Mouse (Mus musculus): ENCODE results near the gene Snx3. TPM values are rescaled to one million over a fixed set of nuclear protein-coding genes. Genes with fewer than 3 reads are reported as not detected.
A peak's percentile ranks its signal among the peaks of the same experiment; 100 is the strongest.

Snx3 gene
- polyA plus RNA-seq, 1 experiment from 2014 or later: 339 TPM

DNA sequence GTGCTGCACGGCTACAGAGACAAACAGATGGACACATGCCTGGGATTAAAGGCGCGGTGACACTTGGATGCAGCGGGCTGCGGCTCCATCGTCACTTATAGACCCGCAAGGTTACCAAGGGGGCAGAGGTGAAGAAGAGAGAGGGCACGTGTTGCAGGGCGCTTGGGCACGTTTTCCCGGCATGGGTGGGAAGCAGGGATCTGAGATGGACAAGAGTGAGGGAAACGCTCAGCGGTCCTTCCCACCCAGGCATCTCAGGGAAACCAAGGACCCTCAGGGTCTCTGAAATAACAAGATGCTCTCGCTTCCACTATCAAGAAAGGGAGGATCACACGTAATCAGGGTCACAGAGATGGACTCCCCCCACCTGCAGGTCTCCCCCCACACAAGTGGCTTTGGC, 71.1 kb downstream of the Snx3 start:
- H3K27ac ChIP-seq: no peak overlapping the region
- no peaks in the 10 kb centered on the region for H3K36me3 ChIP-seq
- WGBS: 2% methylated on average over 15 of the region's 15 CpGs
- peaks cover 5% of the 10 kb centered on the region; the same call in 1 of the 2 replicates for H3K4me1 ChIP-seq
- H3K27me3 ChIP-seq (ENCODE audit: insufficient read depth, poor library complexity, severe bottlenecking): peaks cover 99% of the 10 kb centered on the region
- peak overlapping the region; percentile 18; the same call in 1 of the 2 replicates for H3K4me3 ChIP-seq
- no peak for DNase-seq (ENCODE audit: low spot score)
- H3K9me3 ChIP-seq: no peaks in the 10 kb centered on the region

DNA sequence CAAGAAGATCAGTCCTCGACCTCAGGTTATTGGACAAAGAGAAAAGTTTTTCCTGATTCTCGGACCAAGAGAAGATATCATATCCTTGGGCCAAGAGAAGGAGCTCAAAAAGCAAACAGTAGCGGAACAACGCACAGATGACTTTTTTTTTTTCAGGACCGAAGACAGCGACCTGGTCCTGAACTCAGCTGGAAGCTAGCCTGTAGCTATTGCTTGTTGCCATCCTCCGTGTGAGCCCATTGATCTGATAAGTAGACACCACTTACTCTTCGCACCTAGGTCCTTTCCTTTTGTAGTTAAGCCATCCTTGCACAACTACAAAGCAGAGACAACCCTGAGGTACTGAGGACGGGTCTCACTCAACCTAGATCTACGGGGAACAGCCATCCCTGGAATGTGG, 72.8 kb downstream of the Snx3 start:
- Histone ChIP-seq H3K9me3 (no peaks in the 10 kb centered on the region), H3K4me1 (peaks cover 9% of the 10 kb centered on the region), H3K27ac (no peak overlapping the region), H3K27me3 (ENCODE audit: insufficient read depth, poor library complexity, severe bottlenecking) (peaks cover 99% of the 10 kb centered on the region), H3K4me3 (no peak overlapping the region), H3K36me3 (no peaks in the 10 kb centered on the region)
- WGBS: 3% methylated on average over 10 of the region's 10 CpGs
- no peak for DNase-seq (ENCODE audit: low spot score)

DNA sequence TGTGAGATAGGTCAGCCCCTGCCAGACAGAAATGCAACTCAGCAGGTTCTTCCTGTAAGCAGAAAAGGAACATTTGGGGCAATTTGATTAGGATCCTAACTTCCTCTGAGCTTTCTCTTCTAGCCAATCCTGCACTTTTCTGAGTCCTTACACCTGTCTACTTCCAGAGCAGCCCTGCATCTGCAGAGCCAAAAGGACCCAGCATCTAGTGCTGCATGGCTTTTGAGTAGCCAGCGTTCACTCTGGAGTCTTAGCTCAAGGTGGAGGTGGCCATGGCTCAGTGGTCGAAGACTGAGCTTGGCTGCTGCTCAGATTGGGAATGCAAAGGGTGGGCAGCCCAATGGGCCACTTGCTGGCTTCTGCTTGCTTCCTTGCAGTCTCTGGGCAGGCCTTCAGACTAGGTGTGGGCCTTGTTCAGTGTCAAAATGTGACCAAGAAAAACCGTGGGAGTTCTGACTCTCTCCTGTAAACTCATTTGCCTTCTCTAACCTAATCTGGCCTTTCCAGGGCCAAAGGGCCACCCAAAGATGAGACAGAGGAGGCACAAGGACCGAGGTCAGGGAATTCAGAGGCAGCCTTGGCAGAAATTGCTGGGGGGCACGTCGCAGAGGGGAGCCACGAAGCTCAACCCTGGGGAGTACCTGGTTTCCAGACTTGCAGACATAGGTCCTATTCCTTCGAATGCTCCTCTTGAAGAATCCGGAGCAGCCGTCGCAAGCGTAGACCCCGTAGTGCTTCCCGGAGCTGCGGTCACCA, 75.9 kb downstream of the Snx3 start:
- no peak overlapping the region for H3K4me3 ChIP-seq
- 1% methylated on average over 15 of the region's 15 CpGs for WGBS

GRCm38 (mm10) chr10:42578281-42578675, 76.4 kb downstream of the Snx3 start:
- no peak for DNase-seq (ENCODE audit: low spot score)
- H3K4me1 ChIP-seq: peaks cover 28% of the 10 kb centered on the region
- H3K27ac ChIP-seq: no peak overlapping the region
- 1% methylated on average over 15 of the region's 15 CpGs for WGBS
- no peaks in the 10 kb centered on the region for H3K36me3 ChIP-seq
- no peaks in the 10 kb centered on the region for H3K9me3 ChIP-seq
- peaks cover 98% of the 10 kb centered on the region for H3K27me3 ChIP-seq (ENCODE audit: insufficient read depth, poor library complexity, severe bottlenecking)
- H3K4me3 ChIP-seq: no peak overlapping the region

More for the DNA sequence above, 75.9 kb downstream of the Snx3 start:
- H3K36me3 ChIP-seq: no peaks in the 10 kb centered on the region
- peaks cover 25% of the 10 kb centered on the region for H3K4me1 ChIP-seq
- H3K9me3 ChIP-seq: no peaks in the 10 kb centered on the region
- H3K27me3 ChIP-seq (ENCODE audit: insufficient read depth, poor library complexity, severe bottlenecking): peaks cover 98% of the 10 kb centered on the region
- H3K27ac ChIP-seq: no peak overlapping the region
- DNase-seq (ENCODE audit: low spot score): no peak

DNA sequence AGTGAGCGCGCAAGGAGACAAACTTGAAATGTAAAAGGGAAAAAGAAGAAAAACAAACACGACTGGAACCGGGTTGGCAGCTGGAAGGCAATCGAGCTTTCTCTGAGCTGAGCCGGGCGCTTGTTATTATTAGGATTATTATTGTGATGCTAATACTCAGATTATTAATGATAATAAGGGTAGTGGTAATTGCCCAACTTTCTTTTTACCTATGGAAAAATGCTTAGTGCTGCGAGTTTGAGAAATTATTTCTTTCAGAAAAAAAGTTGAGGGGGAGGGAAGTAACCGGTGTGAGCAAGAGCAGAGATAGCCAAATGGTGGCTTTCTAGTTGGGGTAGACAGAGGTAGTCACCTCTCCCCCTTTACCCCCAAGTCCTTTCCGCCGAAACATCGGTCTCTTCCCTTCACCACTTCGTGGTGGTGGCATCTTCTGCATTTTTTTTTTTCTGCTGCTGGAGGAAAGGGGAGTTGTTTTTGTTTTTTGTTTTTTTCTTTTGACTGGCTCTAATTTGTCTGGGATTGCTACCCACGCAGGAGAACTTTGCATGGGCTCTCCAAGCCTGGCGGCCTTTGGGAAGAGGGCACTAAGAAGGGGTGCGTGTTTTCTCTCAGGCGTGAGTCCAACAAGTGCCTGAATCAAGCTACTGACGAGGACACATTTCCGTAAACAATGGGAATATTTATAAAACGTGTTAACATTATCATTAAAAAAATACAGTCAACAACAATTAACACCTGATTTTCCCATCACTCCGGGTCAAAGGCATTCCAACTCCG, 77.1 kb downstream of the Snx3 start:
- Histone ChIP-seq H3K36me3 (no peaks in the 10 kb centered on the region), H3K27me3 (ENCODE audit: insufficient read depth, poor library complexity, severe bottlenecking) (peaks cover 98% of the 10 kb centered on the region), H3K9me3 (no peaks in the 10 kb centered on the region), H3K4me1 (peaks cover 34% of the 10 kb centered on the region), H3K4me3 (peak overlapping the region; percentile 47), H3K27ac (no peak overlapping the region)
- no peak for DNase-seq (ENCODE audit: low spot score)
- under 1% methylated on average over 22 of the region's 22 CpGs for whole genome bisulfite sequencing

GRCm38 (mm10) chr10:42579475-42580130, 77.8 kb downstream of the Snx3 start:
- Histone ChIP-seq H3K9me3 (no peaks in the 10 kb centered on the region), H3K36me3 (no peaks in the 10 kb centered on the region), H3K4me1 (peaks cover 41% of the 10 kb centered on the region), H3K27me3 (ENCODE audit: insufficient read depth, poor library complexity, severe bottlenecking) (peaks cover 98% of the 10 kb centered on the region), H3K27ac (no peak overlapping the region), H3K4me3 (peak overlapping the region; percentile 47)
- no peak for DNase-seq (ENCODE audit: low spot score)
- whole genome bisulfite sequencing: under 1% methylated on average over 41 of the region's 41 CpGs

GRCm38 (mm10) chr10:42580131-42580950, 78.5 kb downstream of the Snx3 start:
- Histone ChIP-seq H3K36me3 (no peaks in the 10 kb centered on the region), H3K9me3 (no peaks in the 10 kb centered on the region), H3K27me3 (ENCODE audit: insufficient read depth, poor library complexity, severe bottlenecking) (peaks cover 98% of the 10 kb centered on the region), H3K27ac (no peak overlapping the region), H3K4me3 (peak overlapping the region; percentile 47), H3K4me1 (peaks cover 43% of the 10 kb centered on the region)
- DNase-seq (ENCODE audit: low spot score): no peak
- under 1% methylated on average over 29 of the region's 29 CpGs for WGBS

DNA sequence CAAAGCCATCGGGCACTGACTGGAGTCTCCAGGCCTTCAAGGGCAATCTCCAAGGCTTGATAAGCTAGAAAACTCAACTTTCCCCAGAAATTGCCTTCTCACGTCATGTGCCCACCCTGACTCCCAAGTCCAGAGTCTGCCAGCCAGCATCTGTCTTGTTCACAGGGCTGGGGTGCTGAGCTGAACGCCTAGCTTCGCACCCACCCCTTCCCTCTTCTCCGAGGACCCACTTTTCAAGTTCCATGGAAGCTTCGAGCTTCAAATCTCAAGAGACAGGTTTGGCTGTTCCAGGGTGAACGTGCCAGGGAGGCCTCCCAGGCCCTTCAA, 79.1 kb downstream of the Snx3 start:
- no peak for DNase-seq (ENCODE audit: low spot score)
- Histone ChIP-seq H3K4me3 (no peak overlapping the region), H3K27me3 (ENCODE audit: insufficient read depth, poor library complexity, severe bottlenecking) (peaks cover 98% of the 10 kb centered on the region), H3K27ac (no peak overlapping the region), H3K36me3 (no peaks in the 10 kb centered on the region), H3K9me3 (no peaks in the 10 kb centered on the region), H3K4me1 (peaks cover 43% of the 10 kb centered on the region)
- 6% methylated on average over 7 of the region's 7 CpGs for WGBS

DNA sequence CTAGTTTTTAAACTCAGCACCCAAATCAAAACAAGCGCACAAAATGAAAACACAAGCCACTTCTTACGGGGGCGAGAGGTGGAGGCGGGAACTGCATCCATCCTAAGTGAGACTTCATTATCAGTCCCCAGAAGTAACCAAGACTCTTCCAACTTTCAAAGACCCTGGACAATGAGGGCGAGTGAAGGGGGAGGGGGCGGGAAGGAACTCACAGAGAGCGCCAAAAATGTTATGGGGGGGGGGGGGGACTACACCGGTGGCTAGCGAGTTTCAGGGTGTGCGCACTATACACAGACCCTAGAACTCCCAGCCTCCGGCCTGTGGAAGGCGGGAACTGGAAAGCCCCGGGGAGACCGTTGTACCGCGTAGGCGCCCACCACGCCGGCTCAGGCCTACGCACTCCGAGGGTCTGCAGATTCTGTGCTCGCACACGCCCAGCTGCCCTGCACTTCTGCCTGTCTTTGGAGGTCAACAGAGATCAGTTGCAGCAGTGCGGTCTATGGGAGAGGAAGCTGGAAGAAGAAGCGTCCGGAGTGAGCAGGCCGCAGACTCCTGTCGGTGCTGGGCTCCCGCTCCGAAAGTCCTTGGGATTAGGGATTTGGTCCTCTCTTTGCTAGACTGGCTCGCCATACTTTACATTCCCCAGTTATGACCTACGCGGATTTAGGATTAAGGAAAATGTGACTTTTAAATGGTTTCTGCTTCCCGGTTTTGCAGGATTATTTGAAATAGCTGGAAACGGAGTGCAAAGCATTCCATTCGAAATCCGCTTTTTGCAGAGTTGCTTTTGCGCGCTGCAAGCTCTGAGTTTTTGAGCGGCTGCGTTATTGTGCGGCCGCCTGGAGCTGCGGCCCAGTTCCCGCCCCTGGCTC, 80.1 kb downstream of the Snx3 start:
- Histone ChIP-seq H3K4me3 (peak overlapping the region; percentile 49), H3K36me3 (no peaks in the 10 kb centered on the region), H3K4me1 (peaks cover 43% of the 10 kb centered on the region), H3K9me3 (no peaks in the 10 kb centered on the region), H3K27me3 (ENCODE audit: insufficient read depth, poor library complexity, severe bottlenecking) (peaks cover 98% of the 10 kb centered on the region), H3K27ac (no peak overlapping the region)
- WGBS: under 1% methylated on average over 45 of the region's 45 CpGs
- no peak for DNase-seq (ENCODE audit: low spot score)

- peaks cover 98% of the 10 kb centered on the region for H3K27me3 ChIP-seq (ENCODE audit: insufficient read depth, poor library complexity, severe bottlenecking)
- peaks cover 43% of the 10 kb centered on the region for H3K4me1 ChIP-seq
- no peak overlapping the region for H3K27ac ChIP-seq
- WGBS: under 1% methylated on average over 44 of the region's 44 CpGs
- DNase-seq (ENCODE audit: low spot score): no peak
- H3K9me3 ChIP-seq: no peaks in the 10 kb centered on the region
- H3K36me3 ChIP-seq: no peaks in the 10 kb centered on the region
- peak overlapping the region; percentile 49 for H3K4me3 ChIP-seq
These were observed 80.8 kb downstream of the Snx3 start for GRCm38 (mm10) chr10:42582566-42583110.

DNA sequence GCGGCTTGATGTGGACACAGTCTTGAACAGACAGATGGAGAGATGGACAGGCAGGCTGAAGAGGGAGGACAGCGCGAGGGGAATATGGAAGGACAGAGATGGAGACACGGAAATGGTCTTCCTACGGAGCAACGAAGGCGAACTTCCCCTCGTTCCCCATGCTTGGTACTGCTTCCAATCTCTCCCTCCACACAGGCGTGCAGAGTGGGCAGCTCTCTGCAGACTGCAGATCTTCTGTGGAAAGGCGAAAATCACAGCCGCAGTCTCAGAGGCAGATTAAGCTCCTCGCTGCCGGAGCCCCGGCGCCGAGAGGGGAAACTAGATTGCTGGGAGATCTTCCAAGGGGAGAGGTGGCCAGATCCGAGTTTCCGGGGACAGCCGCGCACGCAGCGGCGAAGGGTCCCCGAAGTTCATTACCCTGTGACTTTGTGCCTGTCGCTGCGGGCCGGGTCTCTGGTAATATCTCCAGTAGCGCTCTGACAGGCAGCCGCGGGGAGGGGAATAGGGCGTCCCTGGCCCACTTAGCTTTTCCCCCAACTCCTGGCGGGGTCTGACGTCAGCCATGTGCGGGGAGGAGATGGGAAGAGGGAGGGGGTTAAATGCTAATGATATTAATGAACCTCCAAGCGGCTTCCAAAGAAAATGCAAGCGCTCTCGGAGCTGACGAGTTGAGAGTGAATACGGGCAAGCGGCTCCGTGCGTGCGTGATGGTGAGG, 81.5 kb downstream of the Snx3 start, which contains the start of the genes Nr2e1 and Ostm1:
Gene Nr2e1, minus strand, starts transcription at position 476 of the 716 bp plus-strand sequence.
Gene Ostm1, plus strand, starts transcription at position 666 of the 716 bp plus-strand sequence.
- no peak for DNase-seq (ENCODE audit: low spot score)
- Histone ChIP-seq H3K36me3 (no peaks in the 10 kb centered on the region), H3K9me3 (no peaks in the 10 kb centered on the region), H3K27me3 (ENCODE audit: insufficient read depth, poor library complexity, severe bottlenecking) (peaks cover 98% of the 10 kb centered on the region), H3K4me1 (peaks cover 43% of the 10 kb centered on the region), H3K27ac (no peak within 1 kb of the TSS), H3K4me3 (peak within 1 kb of the TSS; percentile 49)
- under 1% methylated on average over 43 of the region's 43 CpGs for WGBS
